Mouse (Mus musculus): ENCODE data around the gene Wnt2b. TPM values are rescaled to one million over a fixed set of nuclear protein-coding genes. Genes with fewer than 3 reads are reported as not detected.

Gene Wnt2b
- total RNA-seq, 2 experiments from 2014 or later: not detected

- no peak for ATAC-seq (replicated peaks; ENCODE audit: low FRiP score, poor library complexity, severe bottlenecking)
Observed at GRCm38 (mm10) chr3:104909195-104909594, 52.5 kb downstream of the Wnt2b start.

GRCm38 (mm10) chr3:104906007-104906406 lies 55.7 kb downstream of the Wnt2b start:
- no peak for ATAC-seq (replicated peaks; ENCODE audit: low FRiP score, poor library complexity, severe bottlenecking)

- ATAC-seq (replicated peaks; ENCODE audit: low FRiP score, poor library complexity, severe bottlenecking): no peak
Observed at GRCm38 (mm10) chr3:104905389-104905788, 56.3 kb downstream of the Wnt2b start.

- no peak for ATAC-seq (replicated peaks; ENCODE audit: low FRiP score, poor library complexity, severe bottlenecking)
Observed at GRCm38 (mm10) chr3:104901154-104901553, 60.6 kb downstream of the Wnt2b start.

GRCm38 (mm10) chr3:104896141-104896540 lies 65.6 kb downstream of the Wnt2b start:
- ATAC-seq (replicated peaks; ENCODE audit: low FRiP score, poor library complexity, severe bottlenecking): no peak

Other genes starting within 250 kb of the Wnt2b start
- gene Ppm1j, start 180.9 kb downstream of the Wnt2b start, total RNA-seq (2015; ENCODE audit: low replicate concordance): not detected in 2 replicates
- gene Ppm1j, start 180.9 kb downstream of the Wnt2b start, total RNA-seq (2017; ENCODE audit: low replicate concordance): not detected in 2 replicates
- gene Fam19a3, start 180.1 kb downstream of the Wnt2b start, total RNA-seq (2015; ENCODE audit: low replicate concordance): not detected in 2 replicates
- not detected in 2 replicates for gene Fam19a3, start 180.1 kb downstream of the Wnt2b start, total RNA-seq (2017; ENCODE audit: low replicate concordance)
- gene Rhoc, start 173.5 kb downstream of the Wnt2b start, total RNA-seq (2015; ENCODE audit: low replicate concordance): not detected in 2 replicates
- 3.9 TPM in 1 of 2 replicates, not detected in the other for gene Rhoc, start 173.5 kb downstream of the Wnt2b start, total RNA-seq (2017; ENCODE audit: low replicate concordance)
- gene Mov10, start 143.4 kb downstream of the Wnt2b start, total RNA-seq (2015; ENCODE audit: low replicate concordance): 2.1 and 2.9 TPM in 2 replicates
- 0.64 and 3.6 TPM in 2 replicates for gene Mov10, start 143.4 kb downstream of the Wnt2b start, total RNA-seq (2017; ENCODE audit: low replicate concordance)
- gene St7l, start 97.9 kb downstream of the Wnt2b start, total RNA-seq (2015; ENCODE audit: low replicate concordance): 18.9 and 28.1 TPM in 2 replicates
- 6.4 and 19.6 TPM in 2 replicates for gene St7l, start 97.9 kb downstream of the Wnt2b start, total RNA-seq (2017; ENCODE audit: low replicate concordance)
- 125 and 127 TPM in 2 replicates for gene Capza1, start 97.4 kb downstream of the Wnt2b start, total RNA-seq (2015; ENCODE audit: low replicate concordance)
- 73.6 and 89.7 TPM in 2 replicates for gene Capza1, start 97.4 kb downstream of the Wnt2b start, total RNA-seq (2017; ENCODE audit: low replicate concordance)
- gene Cttnbp2nl, start 91.2 kb upstream of the Wnt2b start, total RNA-seq (2015; ENCODE audit: low replicate concordance): 0.36 and 1.3 TPM in 2 replicates
- 0.30 and 0.51 TPM in 2 replicates for gene Cttnbp2nl, start 91.2 kb upstream of the Wnt2b start, total RNA-seq (2017; ENCODE audit: low replicate concordance)
- gene 4930564D02Rik, start 104.9 kb upstream of the Wnt2b start, total RNA-seq (2015; ENCODE audit: low replicate concordance): not detected in 2 replicates
- not detected in 2 replicates for gene 4930564D02Rik, start 104.9 kb upstream of the Wnt2b start, total RNA-seq (2017; ENCODE audit: low replicate concordance)

All from erythroid progenitor cell, adult 5-6 weeks (primary cell).